Mouse (Mus musculus) right cerebral cortex, adult 2 months (tissue): ENCODE data around the gene Mdga1.
A peak's percentile ranks its signal among the peaks of the same experiment; 100 is the strongest.

Source experiments
- DNase-seq, 2 experiments: peaks; one replicate each; pipeline ENCODE4 v3.0.0; 2021 to 2022; ENCODE audit warnings: low spot score in 2 of 2

The Mdga1 gene

DNA sequence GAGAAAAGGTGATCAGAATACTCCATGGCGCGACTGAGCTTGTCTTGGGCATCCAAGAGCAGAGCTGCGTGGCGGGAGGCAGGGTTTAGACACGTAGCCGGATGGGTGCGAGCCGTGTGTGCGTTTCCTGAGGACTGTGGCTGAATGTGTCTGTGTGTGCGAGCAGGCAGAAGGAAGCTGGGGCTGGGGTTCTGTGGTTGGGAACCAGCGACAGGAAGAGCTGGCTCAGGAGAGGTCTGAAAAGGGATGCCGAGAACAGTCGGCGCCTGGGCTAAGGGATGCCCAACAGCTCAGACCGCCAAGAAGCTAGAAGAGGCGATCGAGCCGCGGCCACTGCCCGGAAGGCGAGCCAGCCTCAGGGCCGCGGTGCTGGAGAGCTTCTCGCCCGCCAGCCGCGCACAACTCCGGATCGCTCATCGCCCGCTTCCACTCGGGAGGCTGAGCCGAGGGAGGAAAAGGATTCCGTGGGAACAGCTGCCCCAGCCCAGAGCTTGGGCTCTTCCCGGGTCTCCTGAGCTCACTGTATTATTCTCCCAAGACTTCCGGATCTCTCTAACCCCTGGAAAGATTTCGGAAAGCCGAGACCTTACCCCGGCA lies 83.1 kb downstream of the Mdga1 start:
- DNase-seq: peak; percentile 50 to 52

DNA sequence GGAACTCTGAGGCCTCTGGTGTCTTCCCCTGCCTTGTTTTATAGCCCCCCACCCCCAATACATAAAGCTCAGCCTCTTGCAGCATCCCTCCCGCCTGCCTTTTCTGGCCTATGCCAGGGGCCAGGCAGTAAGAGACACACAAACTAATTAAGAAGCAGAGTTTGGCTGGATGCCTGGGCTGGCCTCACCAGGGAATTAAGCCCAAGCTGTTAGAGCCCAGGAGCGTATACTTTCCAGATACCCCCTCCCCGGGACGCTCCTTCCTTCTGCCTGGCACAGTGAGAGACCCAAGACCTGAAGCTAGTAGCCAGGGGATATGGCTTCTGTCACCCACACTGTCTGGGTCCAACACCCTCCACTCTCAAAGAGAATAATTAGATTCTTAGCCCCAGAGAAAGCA lies 83.8 kb downstream of the Mdga1 start:
- peak in 1 of 2 experiments; percentile 41 for DNase-seq

DNA sequence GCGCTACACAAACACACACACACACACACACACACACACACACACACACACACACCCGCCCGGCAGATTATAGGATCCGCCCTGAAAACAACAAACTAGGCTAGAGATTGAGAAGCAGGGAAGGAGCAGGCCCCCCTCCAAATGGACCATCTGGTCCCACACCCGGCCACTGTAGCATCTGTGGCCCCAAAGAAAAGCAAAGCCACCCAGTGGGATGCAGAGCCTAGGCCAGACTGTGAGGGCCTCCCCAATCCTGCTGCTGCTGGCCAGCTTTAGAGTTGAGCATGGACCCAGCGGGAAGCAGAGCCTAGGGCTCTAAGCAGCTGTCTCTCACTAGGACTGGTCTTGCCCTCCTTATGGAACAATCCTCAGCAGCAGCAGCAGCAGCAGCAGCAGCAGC lies 85.3 kb downstream of the Mdga1 start:
- DNase-seq: no peak

DNA sequence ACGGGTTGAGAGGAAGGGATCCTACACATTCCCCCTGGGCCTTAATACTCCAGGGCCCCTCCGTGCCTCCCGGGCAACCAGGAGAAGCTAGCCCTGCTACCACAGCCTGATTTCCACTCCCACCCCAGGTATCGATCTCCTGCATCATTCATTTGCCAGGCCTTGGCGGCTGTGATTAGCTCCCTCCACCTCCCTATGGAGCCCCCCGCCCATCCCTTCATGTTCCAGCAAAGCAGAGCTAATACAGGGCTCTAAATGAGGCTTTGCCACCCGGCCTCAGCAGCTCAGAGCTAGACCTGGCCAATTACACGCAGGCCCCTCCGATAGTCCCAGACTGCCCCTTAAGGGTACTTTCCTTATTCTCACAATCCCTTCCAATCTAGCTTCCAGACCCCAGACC lies 86.5 kb downstream of the Mdga1 start:
- DNase-seq: no peak

DNA sequence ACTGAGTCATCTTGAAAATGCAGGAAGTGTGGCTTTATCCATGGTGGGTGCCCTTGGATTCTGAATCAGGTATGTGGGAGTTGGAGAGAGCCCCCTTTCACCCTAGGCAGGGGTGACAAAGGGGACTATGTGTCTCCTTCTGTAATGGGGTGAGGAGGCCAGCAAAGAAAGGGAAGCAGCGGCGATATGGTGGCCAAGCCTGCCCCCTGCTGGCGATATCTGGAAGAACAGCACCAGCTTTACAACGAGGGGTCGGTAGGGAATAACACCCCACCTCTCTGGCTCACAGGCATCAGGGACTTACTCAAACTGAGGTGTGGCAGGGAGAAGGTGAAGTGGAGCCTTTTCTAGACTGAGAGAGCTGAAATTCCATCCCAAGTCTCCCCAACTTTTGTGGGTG lies 87.0 kb downstream of the Mdga1 start:
- peak; percentile 64 to 71 for DNase-seq

DNA sequence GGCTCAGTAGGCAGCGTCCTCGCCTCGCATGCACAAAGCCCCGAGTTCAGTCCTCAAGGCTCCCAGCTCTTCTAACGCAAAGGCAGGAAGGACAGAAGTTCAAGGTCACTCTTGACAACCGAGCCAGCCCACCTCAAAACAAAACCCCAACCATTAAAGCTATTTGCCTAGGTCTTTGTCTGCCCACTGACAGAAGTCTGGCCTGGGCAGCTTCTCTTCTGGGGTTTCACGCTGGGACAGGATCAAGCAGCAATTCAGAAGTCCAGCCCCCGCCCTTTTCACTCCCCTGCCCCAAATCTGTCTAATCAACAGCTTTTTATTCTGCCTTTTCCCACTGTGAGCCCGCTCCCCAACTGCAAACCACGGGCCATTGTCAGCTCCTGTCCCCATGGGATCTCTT lies 89.6 kb downstream of the Mdga1 start:
- no peak for DNase-seq

DNA sequence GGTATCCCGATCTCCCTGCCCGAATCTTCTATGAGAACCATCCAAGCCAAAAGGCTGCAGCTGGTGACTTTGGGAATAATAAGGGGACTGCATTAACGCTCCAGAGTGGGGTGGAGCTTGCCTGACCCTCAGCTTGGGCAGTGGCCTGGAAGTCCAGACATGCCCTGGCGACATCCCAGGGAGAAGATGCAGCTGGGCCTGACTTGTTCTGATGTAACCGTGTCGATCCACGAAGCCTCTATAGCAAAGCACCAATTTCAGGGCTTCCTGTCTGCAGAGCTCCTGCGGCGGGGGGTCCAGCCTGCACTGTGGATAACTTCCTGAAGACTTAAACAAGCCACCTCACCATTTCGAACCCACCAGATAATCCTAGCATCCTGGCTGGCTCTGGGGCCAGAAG lies 90.9 kb downstream of the Mdga1 start:
- no peak for DNase-seq

DNA sequence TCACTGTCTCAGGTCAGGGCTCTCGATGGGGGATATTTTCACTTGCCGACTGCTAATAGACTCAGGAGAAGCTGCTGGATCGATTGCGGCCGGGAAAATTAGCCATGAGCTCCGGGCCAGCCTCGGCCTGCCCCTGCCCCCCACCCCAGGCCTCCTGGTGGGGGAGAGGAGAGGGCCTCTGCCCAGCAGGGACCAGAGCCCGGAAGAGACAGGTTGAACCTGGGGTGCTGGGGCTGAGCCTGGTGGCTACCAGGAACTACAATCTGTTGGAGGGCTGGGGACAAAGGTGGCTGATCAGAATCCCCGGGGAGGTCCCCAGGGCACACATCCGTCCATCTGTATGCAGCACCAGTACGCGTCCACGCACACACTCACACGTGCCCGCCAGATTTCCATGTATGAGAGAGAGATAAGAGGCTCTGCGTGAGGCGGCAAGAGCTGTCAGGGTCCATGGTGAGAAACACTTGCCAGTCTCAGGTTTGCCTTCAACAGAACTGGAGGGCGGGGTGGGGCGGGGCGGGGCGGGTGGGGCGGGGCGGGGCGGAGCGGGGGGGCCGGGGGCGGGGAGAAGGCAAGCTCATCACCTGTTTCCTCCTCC lies 95.7 kb downstream of the Mdga1 start:
- no peak for DNase-seq

DNA sequence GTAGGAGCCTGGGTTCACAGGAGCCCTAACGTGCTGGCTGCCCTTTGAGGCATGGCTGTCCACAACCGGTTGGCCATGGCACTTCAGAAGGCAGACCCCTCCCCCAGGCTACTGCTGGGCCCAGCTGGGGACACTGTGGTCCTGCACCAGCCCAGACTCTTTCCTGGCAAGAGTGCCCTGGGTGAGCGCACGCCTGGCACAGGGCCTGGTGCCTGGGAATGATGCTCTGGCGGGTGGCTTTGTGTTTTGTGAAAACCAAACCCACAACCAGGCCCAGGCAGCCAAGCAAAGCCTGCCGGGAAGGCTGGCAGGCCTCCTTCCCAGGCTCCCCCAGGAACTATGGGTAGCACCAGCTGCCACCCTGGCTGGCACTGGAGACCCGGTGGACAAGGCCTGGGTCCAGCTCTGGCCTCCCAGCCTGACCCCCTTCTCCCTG lies 96.3 kb downstream of the Mdga1 start:
- DNase-seq: peak; percentile 64 to 82

DNA sequence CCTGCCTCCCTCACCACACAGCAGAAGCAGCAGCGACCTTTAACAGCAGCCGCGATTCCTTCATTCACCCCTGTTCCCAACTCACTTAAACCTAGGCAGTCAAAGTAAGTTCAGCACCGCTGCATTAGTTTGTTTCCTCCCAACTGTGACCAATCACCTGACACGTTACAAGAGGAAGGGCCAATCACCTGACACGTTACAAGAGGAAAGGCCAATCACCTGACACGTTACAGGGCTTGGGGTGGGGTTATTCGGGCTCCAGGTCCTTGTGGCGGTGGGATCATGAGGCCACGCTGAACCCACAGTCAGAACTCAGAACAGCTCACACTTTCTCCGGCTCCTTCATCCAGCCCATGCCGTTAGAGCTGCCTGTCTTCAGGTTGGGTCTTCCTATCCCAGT lies 99.6 kb downstream of the Mdga1 start:
- no peak for DNase-seq

DNA sequence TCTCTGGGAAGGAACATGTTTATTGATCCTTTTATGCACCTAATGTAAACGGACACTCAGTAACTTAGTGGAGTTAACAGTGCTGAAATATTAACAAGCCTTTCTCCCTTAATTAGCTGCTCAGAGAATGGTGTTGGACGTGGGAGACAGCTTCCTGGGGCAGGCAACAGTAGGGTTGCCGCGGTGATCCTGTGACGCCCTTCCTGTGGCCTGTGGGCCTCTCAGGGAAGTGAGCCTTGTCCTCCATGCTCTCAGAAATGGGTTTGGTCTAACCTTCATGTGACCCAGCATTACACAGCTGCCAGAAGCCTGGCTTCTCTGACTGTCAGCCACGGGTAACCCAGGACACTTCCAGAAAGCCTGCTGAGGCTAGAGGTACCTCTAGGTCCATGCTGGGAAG lies 104.0 kb downstream of the Mdga1 start:
- no peak for DNase-seq

DNA sequence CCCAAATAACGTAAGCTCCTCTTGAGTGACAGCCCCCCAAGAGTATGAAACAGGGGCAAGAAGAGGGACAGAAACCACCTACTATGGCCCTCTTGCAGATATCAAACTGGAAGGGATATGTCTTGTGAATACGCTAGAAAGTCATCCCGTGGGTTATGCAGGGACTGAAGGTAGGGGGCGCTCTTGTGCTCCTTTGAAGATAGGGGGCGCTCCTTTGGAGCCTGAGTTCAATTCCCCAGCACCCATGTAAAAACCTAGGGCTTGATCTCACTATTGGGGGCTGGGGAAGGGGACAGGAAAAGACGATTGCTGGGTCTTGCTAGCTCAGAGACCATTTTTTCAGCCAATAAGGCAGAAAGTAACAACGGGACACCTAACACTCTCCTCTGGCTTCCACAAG lies 105.4 kb downstream of the Mdga1 start:
- no peak for DNase-seq

DNA sequence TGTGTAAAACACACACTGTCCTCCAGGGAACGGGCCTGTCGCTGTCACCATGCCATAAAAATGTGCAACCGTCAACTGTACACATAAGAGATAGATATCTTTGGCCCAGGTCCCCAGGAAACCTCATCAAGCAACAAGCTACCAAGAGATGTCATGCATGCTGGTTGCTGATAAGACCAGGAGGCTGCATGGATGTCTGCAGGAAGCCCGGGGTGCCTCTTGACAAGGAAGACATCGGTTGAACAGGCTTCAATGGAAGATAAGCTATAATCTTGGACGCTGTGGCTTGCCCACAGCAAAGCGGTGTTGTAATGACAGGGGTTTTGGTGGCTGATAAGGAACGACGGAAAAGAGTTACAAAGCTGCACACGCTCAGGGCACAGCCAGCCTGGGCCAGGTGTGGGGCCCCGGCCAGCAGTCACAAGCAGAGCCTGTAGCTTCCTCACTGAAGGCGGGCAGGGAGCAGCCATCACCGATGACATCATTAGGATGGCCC lies 110.1 kb downstream of the Mdga1 start:
- DNase-seq: no peak

DNA sequence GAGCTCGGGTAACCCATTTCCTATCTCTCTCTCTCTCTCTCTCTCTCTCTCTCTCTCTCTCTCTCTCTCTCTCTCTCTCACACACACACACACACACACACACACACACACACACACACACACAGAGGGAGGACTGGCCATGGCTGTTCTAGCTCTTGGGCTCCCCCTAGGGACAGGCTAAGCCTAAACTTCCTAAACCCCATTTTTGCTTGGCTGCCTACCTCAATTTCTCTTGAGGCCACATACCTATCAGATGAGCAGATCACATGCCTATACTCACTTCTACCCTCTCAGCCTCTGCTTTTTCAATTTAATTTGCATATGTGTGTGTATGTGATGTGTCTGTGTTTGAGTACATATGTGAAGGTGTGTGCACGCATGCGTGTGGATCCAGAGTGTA lies 111.1 kb downstream of the Mdga1 start:
- DNase-seq: peak in 1 of 2 experiments; percentile 27

DNA sequence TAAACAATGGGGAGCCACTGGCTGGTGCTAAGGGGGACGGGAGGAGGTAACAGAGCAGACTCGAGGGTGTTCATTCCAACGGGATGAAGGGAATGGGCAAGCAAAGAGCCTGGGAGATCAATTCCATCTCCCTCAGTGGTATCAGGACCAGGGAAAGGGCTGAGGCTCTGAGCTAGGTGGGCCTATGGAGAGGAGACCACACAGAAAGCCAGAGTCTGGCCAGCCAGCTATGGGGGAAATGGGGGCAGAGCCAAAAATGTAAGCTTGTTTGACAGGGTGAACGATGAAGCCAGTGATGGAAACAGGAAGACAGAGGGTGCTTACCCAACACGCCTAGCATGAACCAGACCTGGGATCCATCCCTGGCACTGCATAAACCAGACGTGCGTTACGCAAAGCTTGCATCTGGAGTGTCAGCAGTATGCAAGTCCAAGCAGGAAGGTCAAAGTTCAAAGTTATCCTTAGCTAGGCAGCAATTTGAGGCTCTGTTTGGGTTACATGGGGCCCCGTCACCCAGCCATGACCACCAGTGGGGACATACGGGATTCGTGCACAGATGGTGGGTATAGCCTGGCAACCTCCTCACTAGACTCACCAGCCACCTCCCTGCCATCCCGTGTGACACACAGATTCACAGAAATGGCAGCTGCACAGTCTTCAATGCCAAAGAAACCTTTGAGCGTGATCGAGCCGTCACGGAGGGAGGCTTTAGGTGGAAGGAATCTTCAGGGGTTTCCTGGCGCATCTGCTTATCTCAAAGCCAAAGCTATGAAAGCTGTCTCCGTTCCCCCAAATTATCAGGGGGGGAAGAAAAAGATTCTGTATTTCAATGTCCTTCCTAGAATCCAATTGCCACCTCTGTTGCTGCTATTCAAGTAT lies 113.9 kb downstream of the Mdga1 start:
- no peak for DNase-seq

DNA sequence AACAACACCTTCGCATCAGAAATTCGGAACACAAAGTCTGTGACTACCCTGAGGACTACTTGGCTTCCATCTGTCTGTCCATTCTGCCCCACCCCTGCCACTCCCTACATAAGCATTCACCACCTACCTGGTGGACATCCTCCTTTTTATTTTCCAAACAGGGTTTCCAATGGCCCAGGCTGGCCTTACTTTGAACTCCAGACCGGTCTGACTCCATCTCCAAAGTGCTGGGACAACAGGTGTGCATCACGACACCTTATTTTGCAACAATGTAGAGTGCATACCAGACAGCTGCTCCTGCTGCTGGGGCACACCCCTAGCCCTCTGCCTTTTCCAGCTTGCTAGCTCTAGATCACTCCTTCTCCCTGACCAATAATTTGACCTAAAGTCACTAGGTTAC lies 115.1 kb downstream of the Mdga1 start:
- DNase-seq: no peak

DNA sequence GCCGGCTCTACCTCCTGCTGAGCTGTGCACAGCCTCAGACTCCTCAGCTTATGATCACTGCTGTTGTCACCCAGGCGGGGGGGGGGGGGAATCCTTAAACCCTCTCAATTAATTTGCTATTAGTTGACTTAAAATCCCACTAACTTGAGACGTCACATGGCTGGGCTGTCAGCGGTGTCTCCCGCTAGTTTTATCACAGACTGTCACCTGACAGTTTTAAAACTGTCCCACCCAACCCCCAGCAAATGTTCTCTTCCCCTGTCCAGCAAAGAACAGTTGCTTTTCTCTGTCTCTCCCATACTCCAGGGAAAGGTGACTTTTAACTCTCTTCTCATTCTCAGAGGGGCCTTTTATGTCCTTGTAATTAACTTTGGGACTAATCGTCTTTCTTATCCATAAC lies 115.5 kb downstream of the Mdga1 start:
- no peak for DNase-seq

DNA sequence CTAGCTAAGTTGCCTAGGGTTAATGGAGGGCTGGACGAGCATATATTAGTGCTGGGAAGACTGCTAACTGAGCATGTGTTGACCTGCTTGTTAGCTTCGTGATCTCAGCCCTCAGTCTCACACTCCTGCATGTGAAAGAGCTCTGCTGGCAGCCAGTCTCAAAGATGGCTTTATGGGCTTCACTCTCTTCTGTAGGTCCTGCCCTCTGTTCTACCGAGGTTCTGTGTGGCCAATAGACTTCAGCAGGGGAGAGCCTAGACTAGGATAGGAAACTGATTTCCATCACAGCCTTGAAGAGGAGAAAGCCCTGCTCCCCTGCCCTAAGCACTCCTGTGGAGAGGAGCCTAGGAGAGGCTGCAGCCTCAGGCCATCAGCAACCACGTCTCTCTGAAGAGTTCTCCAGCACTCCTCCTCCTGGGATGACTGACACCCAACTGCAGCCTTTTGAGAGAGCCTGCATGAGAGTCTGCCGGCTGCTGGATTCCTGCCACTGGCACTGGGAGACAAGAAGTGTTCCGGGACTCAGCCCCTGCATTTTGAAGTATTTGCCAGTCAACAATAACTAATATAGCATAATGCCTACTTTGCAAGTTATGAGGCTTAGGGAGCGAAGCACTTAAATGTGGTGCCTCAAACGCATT lies 116.9 kb downstream of the Mdga1 start:
- peak in 1 of 2 experiments; percentile 26 for DNase-seq

DNA sequence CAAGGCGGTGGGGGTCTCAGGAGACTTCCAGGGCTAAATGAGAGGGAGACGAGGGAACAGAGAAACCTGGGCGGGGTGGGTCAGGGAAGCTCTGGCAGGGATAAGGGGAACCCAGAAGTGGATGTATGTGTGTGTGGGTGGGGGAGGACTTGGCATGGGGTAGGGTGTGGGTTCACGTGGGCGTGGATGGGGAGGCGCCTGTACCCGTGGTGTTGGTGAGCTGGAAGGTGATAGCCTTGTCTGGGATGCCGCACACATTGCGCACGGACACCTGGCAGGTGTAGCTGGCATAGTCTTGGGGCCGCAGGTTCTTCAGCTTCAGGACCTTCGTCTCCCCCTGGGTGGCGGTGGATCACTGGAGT lies 120.5 kb downstream of the Mdga1 start:
- no peak for DNase-seq

DNA sequence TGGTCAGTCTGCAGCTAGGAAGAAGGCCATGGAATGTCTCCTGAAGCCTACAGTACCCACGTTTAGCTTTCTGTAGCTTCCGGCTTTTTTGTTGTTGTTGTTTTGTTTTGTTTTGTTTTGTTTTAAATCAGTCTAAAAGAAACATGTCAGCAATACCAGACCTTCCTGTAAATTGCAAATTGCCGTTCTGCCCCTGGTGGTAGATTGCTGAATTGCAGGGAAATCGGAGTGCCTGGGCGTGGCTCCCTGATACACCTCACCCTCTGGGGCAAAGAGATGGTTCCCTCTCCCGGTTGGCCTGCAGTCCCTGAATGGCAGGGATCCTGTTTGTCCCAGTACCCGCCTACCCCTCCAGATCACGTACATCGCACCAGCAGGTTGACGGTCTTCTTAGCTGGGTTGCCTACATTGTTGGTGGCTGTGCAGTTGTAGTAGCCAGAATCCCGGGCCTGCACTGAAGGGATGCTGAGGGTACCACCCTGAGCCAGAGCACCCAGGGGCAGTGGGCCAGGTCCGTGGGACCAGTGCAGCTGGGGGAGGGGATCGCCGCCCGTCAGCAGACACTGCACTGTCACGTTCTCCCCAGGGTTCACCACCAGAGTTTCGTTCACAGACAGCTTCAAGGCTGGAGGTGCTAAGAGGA lies 121.0 kb downstream of the Mdga1 start:
- DNase-seq: peak; percentile 75 to 80

DNA sequence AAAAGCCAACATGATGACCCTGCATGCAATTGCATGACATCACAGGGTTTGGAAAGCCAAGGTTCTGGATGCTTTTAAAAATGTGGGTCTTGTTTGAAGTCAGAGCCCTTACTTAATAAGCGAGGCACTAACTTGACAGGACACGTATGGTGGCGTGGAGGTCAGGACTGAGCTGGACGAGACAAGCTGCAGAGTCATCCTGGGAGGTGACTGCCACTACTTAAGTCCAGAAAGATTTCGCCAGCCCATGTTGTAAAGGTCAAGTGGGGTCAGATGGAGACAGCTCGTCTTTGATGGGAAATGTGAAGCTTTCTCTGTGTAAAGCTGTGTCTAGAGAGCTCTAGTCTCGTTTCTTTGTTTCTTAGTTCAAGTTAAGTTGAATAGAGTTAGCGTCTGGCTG lies 122.6 kb downstream of the Mdga1 start:
- DNase-seq: no peak

DNA sequence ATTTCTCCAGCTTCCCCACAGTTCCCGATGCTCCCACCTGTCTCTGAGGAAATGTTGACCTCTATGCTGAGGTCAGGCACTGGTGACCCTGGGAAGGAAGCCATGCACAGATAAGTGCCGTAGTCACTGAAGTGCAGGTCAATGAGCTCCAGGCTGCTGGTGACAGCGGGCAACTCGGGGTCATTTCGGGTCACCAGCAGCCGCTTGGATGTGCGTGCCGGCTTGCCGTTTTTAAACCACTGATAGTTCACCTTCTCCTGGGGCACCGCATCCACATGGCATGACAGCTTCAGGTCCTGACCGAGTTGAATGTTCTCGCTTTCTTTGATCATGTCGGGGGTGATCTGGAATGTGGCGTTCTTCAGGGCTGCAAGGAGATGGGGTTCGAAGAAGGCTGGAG lies 123.6 kb downstream of the Mdga1 start:
- no peak for DNase-seq
